Mouse (Mus musculus): Measurements from ENCODE around the gene Nav2. TPM values are rescaled to one million over a fixed set of nuclear protein-coding genes. Genes with fewer than 3 reads are reported as not detected.

Gene Nav2
- total and polyA plus RNA-seq, 2 experiments from 2014 or later = 16.3 to 44.0 TPM

DNA sequence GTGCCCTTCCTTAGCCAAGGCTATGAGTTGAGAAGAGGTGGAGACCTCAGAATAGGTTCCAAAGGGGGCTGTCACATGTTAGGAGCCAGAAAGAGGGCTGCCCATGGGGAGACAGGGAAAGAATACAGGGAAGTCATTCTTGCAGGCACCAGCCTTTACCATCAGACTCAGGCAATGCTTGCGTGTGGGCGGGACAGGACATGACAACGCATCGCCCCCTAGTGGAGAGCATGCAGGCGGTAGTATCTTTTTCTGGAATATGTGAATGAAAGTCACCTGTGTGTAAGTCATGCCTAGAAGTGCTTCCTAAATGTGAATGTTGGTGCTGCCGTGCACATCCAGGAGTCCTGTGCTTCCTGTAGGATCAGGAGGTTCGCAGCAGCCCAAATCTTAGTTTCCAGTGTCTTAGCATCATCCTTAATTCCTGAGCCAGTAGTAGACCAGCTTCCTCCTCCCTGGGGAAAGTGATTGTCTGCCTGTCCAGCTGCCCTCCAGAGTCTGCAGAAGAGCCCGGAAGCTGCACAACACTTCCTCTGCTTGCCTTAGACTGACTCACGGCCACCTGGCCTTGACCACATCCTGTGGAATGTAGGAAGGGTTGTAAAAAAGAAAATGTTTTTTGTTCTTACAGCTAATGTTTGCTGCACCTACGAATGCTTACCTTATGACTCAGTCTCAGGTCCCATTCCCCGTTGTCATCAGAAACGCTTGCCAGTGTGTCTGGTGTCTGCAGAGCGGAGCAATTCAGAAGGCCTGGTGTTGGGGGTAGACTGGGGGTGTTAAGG is 692.9 kb downstream of the Nav2 start:
- Histone ChIP-seq H3K9me3 (ENCODE audit: low read length) (no peaks in the 10 kb centered on the region), H3K36me3 (ENCODE audit: insufficient read depth) (peaks cover 63% of the 10 kb centered on the region), H3K4me2 (ENCODE audit: low read depth) (no peak overlapping the region), H3K4me1 (ENCODE audit: insufficient read depth) (no peaks in the 10 kb centered on the region), H3K27me3 (ENCODE audit: insufficient read depth, low read length) (no peaks in the 10 kb centered on the region), H3K9ac (no peak overlapping the region), H3K27ac (ENCODE audit: low read depth, low read length) (no peak overlapping the region), H3K4me3 (ENCODE audit: low read depth, low read length) (no peak overlapping the region)
- 53% methylated on average over 13 of the region's 13 CpGs for WGBS
- DNase-seq = peak; percentile 75
- peak; percentile 71 for ATAC-seq
- peak; percentile 86 for TF ChIP-seq CTCF (IDR thresholded peaks at IDR 0.05; ENCODE audit: low read depth)

DNA sequence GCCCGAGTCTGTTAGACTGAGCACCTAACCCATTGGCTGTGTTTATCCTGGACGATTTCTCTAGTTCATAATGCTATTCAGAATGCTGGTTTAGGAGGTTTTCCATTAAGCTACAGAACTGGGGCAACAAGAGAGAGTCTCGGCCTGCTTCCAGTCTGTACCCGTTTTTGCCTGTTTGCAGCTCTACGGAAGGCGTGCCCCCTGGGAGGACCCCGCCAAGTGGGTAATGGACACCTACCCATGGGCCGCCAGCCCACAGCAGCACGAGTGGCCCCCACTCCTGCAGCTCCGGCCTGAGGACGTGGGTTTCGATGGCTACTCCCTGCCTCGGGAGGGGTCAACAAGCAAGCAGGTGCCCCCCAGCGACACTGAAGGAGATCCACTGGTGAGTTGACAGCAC is 695.7 kb downstream of the Nav2 start:
- Histone ChIP-seq H3K9ac (no peak overlapping the region), H3K27me3 (ENCODE audit: insufficient read depth, low read length) (no peaks in the 10 kb centered on the region), H3K4me2 (ENCODE audit: low read depth) (no peak overlapping the region), H3K36me3 (ENCODE audit: insufficient read depth) (peaks cover 39% of the 10 kb centered on the region), H3K4me1 (ENCODE audit: insufficient read depth) (no peaks in the 10 kb centered on the region), H3K4me3 (ENCODE audit: low read depth, low read length) (no peak overlapping the region), H3K9me3 (ENCODE audit: low read length) (no peaks in the 10 kb centered on the region), H3K27ac (ENCODE audit: low read depth, low read length) (no peak overlapping the region)
- no peak for DNase-seq
- 94% methylated on average over 14 of the region's 14 CpGs for WGBS
- no peak for TF ChIP-seq CTCF (IDR thresholded peaks at IDR 0.05; ENCODE audit: low read depth)
- ATAC-seq = no peak

DNA sequence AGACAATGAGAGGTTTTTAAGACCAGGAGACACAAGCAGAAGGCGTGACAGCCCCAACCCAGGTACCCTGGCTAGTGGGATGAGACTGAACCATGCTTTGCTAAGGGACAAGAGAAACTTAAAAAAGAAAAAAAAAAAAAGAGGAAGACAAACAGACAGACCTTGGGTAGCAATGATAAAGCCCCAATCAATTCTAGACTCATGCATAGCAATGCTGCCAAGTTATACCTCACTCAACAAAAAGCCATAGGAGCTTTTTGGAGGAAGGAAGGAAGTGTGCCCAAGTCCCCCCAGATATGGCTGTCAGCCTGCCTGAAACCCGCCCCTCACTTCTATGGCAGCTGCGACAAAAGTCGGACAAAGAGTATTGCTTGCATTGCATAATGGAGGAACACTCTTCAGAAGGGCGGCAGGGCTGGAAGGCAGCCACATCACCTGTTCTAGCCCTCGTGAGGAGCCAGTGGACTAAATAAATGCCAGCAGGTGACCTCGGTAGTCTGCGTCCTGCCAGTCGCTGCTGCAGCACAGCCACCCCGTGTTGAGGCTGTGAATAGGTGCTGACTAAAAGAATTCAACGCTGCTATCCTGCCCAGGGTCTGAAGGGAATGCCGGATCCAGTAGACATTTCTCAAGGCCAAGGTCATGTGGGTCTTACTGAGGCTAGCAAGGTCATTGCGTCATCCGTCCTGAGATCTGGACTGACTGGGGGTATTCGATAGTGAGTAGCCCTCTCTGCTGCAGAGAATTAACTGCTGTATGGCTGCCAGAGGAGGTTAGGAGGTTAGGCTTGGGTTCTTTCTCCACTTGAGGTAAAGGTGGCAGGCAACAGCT is 696.7 kb downstream of the Nav2 start:
- no peak for DNase-seq
- no peak for TF ChIP-seq CTCF (IDR thresholded peaks at IDR 0.05; ENCODE audit: low read depth)
- Histone ChIP-seq H3K36me3 (ENCODE audit: insufficient read depth) (peaks cover 30% of the 10 kb centered on the region), H3K9me3 (ENCODE audit: low read length) (no peaks in the 10 kb centered on the region), H3K4me1 (ENCODE audit: insufficient read depth) (no peaks in the 10 kb centered on the region), H3K27me3 (ENCODE audit: insufficient read depth, low read length) (no peaks in the 10 kb centered on the region), H3K4me2 (ENCODE audit: low read depth) (no peak overlapping the region), H3K4me3 (ENCODE audit: low read depth, low read length) (no peak overlapping the region), H3K27ac (ENCODE audit: low read depth, low read length) (no peak overlapping the region), H3K9ac (no peak overlapping the region)
- 84% methylated on average over 15 of the region's 15 CpGs for WGBS
- no peak for ATAC-seq

DNA sequence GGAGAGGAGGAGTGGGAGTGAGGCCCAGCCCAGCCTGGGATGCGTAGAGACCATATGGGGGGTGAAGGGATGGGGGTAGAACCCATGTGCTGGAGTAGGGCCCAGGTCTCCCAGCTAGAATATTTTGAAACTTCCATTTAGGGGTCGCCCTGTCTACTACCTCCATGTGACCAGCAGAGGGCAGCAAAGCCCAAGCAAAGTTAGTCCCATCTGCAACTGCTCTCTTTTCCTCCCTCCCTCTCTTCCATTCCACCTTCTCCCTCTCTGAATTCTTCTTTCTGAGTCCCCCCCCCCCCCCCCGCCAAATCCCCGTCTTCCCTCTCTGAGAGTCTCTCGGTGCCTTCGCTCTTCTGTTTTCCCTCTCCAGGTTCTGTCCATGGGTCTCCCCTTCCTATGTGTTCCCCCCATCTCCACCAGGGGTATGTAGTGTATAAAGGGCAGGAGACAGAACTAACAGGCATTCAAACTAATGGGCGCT is 707.8 kb downstream of the Nav2 start:
- H3K4me2 ChIP-seq (ENCODE audit: low read depth) = no peak overlapping the region; the same call in 1 of the 2 replicates
- ATAC-seq (peak; percentile 87), DNase-seq (peak; percentile 84)
- WGBS = 6% methylated on average over 6 of the region's 7 CpGs
- TF ChIP-seq CTCF (IDR thresholded peaks at IDR 0.05; ENCODE audit: low read depth) = peak; percentile 87
- no peak overlapping the region for H3K27ac ChIP-seq (ENCODE audit: low read depth, low read length)
- H3K4me3 ChIP-seq (ENCODE audit: low read depth, low read length) = no peak overlapping the region
- no peaks in the 10 kb centered on the region for H3K36me3 ChIP-seq (ENCODE audit: insufficient read depth)
- H3K9ac ChIP-seq = no peak overlapping the region
- no peaks in the 10 kb centered on the region for H3K9me3 ChIP-seq (ENCODE audit: low read length)
- H3K4me1 ChIP-seq (ENCODE audit: insufficient read depth) = no peaks in the 10 kb centered on the region
- peaks cover 27% of the 10 kb centered on the region for H3K27me3 ChIP-seq (ENCODE audit: insufficient read depth, low read length)

DNA sequence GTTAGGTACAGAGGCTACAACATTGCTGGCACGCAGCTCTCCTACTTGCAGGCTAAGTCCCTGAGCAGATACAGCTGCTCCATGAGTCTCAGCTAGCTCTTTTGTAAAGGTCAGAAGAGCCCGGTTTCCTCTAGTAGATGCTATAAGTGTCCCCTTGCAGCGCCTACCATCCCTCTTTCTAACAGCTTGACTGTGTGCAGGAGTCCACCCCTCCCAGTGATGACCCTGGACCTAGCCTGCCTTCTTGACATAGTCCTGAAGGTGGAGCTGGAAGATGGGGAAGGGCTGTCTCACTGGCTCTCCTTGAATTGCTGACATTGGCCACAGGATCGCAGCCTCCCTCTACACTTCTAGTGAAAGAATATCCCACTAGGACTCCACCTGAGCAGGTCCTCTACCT is 708.6 kb downstream of the Nav2 start:
- Histone ChIP-seq H3K4me2 (ENCODE audit: low read depth) (no peak overlapping the region), H3K27me3 (ENCODE audit: insufficient read depth, low read length) (peaks cover 27% of the 10 kb centered on the region), H3K36me3 (ENCODE audit: insufficient read depth) (no peaks in the 10 kb centered on the region), H3K27ac (ENCODE audit: low read depth, low read length) (no peak overlapping the region), H3K4me1 (ENCODE audit: insufficient read depth) (no peaks in the 10 kb centered on the region), H3K9ac (no peak overlapping the region), H3K4me3 (ENCODE audit: low read depth, low read length) (no peak overlapping the region), H3K9me3 (ENCODE audit: low read length) (no peaks in the 10 kb centered on the region)
- DNase-seq (no peak), ATAC-seq (no peak)
- TF ChIP-seq CTCF (IDR thresholded peaks at IDR 0.05; ENCODE audit: low read depth) = no peak; the same call in 1 of the 2 replicates
- 75% methylated on average over 4 of the region's 4 CpGs for WGBS

DNA sequence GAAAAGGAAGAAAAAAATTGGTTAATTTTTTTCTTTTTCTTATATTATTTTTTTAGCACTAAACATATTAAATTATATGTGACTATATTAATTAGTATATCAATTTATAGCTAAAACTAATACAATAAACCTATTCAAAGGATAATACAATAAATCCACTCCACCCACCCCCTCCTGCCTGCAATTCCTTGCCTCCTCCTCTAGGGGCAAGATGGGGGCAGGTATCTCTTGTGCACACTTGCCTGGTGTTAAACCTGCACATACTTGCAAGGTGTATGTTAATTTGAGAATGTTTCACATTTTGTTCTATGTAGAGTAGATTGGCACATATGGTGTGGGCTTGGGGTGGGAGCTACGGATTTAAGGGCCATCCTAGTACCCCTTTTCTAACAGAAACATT is 711.6 kb downstream of the Nav2 start:
- Histone ChIP-seq H3K4me1 (ENCODE audit: insufficient read depth) (no peaks in the 10 kb centered on the region), H3K36me3 (ENCODE audit: insufficient read depth) (no peaks in the 10 kb centered on the region), H3K9me3 (ENCODE audit: low read length) (no peaks in the 10 kb centered on the region), H3K4me2 (ENCODE audit: low read depth) (no peak overlapping the region), H3K27me3 (ENCODE audit: insufficient read depth, low read length) (peaks cover 43% of the 10 kb centered on the region), H3K27ac (ENCODE audit: low read depth, low read length) (no peak overlapping the region), H3K4me3 (ENCODE audit: low read depth, low read length) (no peak overlapping the region), H3K9ac (no peak overlapping the region)
- DNase-seq = no peak
- WGBS = 71% methylated on average over 1 of the region's 1 CpGs
- TF ChIP-seq CTCF (IDR thresholded peaks at IDR 0.05; ENCODE audit: low read depth) = no peak
- no peak for ATAC-seq

DNA sequence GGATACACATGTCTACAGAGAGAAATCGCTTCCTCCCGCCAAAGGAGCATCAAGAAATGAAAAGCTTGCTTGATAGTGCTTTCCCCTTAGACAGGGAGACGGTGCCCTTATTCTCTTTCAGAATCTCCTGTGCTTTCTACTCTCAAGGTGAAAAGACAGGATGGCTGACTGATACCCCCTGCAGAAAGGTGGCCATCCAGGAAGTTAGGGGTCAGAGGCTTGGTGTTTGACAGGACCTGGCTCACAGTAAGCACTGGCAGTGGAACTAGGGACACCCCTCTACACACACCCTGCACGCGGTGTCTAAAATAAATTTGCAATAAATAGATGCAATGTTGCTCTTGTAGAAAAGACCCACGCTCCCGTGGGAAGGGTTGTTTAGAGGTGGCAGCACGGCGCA is 723.4 kb downstream of the Nav2 start:
- H3K4me1 ChIP-seq (ENCODE audit: insufficient read depth) = no peaks in the 10 kb centered on the region
- no peak for DNase-seq
- WGBS = 21% methylated on average over 9 of the region's 9 CpGs
- H3K27ac ChIP-seq (ENCODE audit: low read depth, low read length) = no peak overlapping the region
- no peak overlapping the region for H3K4me3 ChIP-seq (ENCODE audit: low read depth, low read length)
- H3K27me3 ChIP-seq (ENCODE audit: insufficient read depth, low read length) = peaks cover 84% of the 10 kb centered on the region
- H3K9me3 ChIP-seq (ENCODE audit: low read length) = no peaks in the 10 kb centered on the region
- no peak overlapping the region for H3K4me2 ChIP-seq (ENCODE audit: low read depth)
- no peak for TF ChIP-seq CTCF (IDR thresholded peaks at IDR 0.05; ENCODE audit: low read depth)
- no peak overlapping the region for H3K9ac ChIP-seq
- no peaks in the 10 kb centered on the region for H3K36me3 ChIP-seq (ENCODE audit: insufficient read depth)
- no peak for ATAC-seq
